Mouse (Mus musculus) intestine, postnatal 0 days (tissue): Measurements from ENCODE around the gene Lrrc15. TPM values are rescaled to one million over a fixed set of nuclear protein-coding genes. Genes with fewer than 3 reads are reported as not detected.

Experiments
- ATAC-seq: fragments of 200-750 bp; cut with Nextera tagmentation; 2 replicates; pipeline ENCODE4 v1.8.0; 2017; ENCODE audit warnings: mild to moderate bottlenecking, moderate TSS enrichment, moderate library complexity
- H3K27ac ChIP-seq: fragments of 300-500 bp; sonication (generic); 2 replicates; pipeline ENCODE4 v1.5.1; 2014; ENCODE audit warnings: mild to moderate bottlenecking, low read depth, low read length, moderate library complexity
- H3K27me3 ChIP-seq: fragments of 300-500 bp; sonication (generic); replicated peaks from 2 replicates; pipeline ENCODE4 v1.6.1; 2014; ENCODE audit warnings: low read length, mixed read lengths; ENCODE audit not compliant: control insufficient read depth, insufficient read depth
- H3K36me3 ChIP-seq: fragments of 300-500 bp; sonication (generic); 2 replicates; pipeline ENCODE4 v1.6.1; 2014; ENCODE audit warnings: mild to moderate bottlenecking, moderate library complexity; ENCODE audit not compliant: control insufficient read depth, insufficient read depth
- H3K4me1 ChIP-seq: fragments of 300-500 bp; sonication (generic); replicated peaks from 2 replicates; pipeline ENCODE4 v1.6.1; 2014; ENCODE audit warnings: antibody characterized with exemption, low read length, mixed read lengths; ENCODE audit not compliant: control insufficient read depth, insufficient read depth
- H3K4me2 ChIP-seq: fragments of 300-500 bp; sonication (generic); replicated peaks from 2 replicates; pipeline ENCODE4 v1.6.1; 2014; ENCODE audit warnings: low read depth, mild to moderate bottlenecking, moderate library complexity
- H3K4me3 ChIP-seq: fragments of 300-500 bp; sonication (generic); 2 replicates; pipeline ENCODE4 v1.5.1; 2014; ENCODE audit warnings: low read depth, low read length
- H3K9ac ChIP-seq: fragments of 300-500 bp; sonication (generic); 2 replicates; pipeline ENCODE4 v1.6.1; 2014; ENCODE audit warnings: mild to moderate bottlenecking, low read depth, low read length
- H3K9me3 ChIP-seq: fragments of 300-500 bp; sonication (generic); 2 replicates; pipeline ENCODE4 v1.6.1; 2016; ENCODE audit warnings: mixed run types; ENCODE audit not compliant: control insufficient read depth
- CTCF ChIP-seq: sonication (generic); IDR thresholded peaks from 2 replicates; pipeline ENCODE4 v1.5.1; 2016; ENCODE audit warnings: low read depth, mild to moderate bottlenecking, control low read depth, antibody characterized with exemption, moderate library complexity
- WGBS: fragments of 180-500 bp; shearing (Covaris S2); extraction: QIAGEN DNeasy Blood & Tissue Kit; methylation state at CpG from one replicate; pipeline ENCODE4 v1.1.7; 2014; 5-methylcytosine and 5-hydroxymethylcytosine counted together
- polyA plus RNA-seq: library from polyadenylated mRNA; unstranded; fragments of >200 nt; fragmentation: Nextera tagmentation; extraction: Ambion mirVana; gene quantifications from 2 replicates; pipeline ENCODE4 v1.2.1, GENCODE M21; 2015

The Lrrc15 gene
- polyA plus RNA-seq, 1 experiment from 2014 or later, result 0.30 TPM

DNA sequence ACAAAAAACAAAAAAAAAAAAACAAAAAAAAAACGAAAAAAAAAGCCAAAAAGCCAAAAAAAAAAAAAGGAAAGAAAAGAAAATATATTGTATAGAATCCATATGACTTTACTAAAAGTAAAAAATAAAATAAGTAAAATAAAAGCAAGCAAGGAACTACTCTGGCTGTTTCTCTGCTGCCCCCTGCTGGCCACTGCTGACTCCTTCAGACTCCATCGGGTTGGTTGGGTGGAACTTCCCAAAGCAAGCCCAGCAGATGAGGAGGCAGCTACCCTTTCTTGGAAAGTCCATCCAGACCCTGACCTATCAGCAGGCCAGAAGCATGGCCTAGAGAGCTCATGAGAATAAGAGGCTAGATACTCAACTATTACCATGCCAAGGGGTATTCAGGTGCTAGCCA, 20.4 kb downstream of the Lrrc15 start:
- no peak for ATAC-seq
- no peaks in the 10 kb centered on the region for H3K27me3 ChIP-seq
- H3K9ac ChIP-seq, result no peak overlapping the region
- peak; percentile 87 for TF ChIP-seq CTCF
- no peaks in the 10 kb centered on the region for H3K9me3 ChIP-seq
- no peaks in the 10 kb centered on the region for H3K4me1 ChIP-seq
- no peaks in the 10 kb centered on the region for H3K36me3 ChIP-seq
- no peak overlapping the region for H3K4me2 ChIP-seq
- WGBS, result 2% methylated on average over 2 of the region's 2 CpGs
- no peak overlapping the region for H3K4me3 ChIP-seq
- no peak overlapping the region for H3K27ac ChIP-seq

- H3K9me3 ChIP-seq, result no peaks in the 10 kb centered on the region
- no peak overlapping the region for H3K27ac ChIP-seq
- H3K4me2 ChIP-seq, result no peak overlapping the region
- H3K27me3 ChIP-seq, result no peaks in the 10 kb centered on the region
- no peaks in the 10 kb centered on the region for H3K36me3 ChIP-seq
- H3K9ac ChIP-seq, result no peak overlapping the region
- no peaks in the 10 kb centered on the region for H3K4me1 ChIP-seq
- no peak for ATAC-seq
- 84% methylated on average over 10 of the region's 10 CpGs for WGBS
- no peak overlapping the region for H3K4me3 ChIP-seq
- TF ChIP-seq CTCF, result no peak
Measured at GRCm38 (mm10) chr16:30262157-30262556, 20.9 kb downstream of the Lrrc15 start.

GRCm38 (mm10) chr16:30261341-30261740, 21.7 kb downstream of the Lrrc15 start:
- no peaks in the 10 kb centered on the region for H3K36me3 ChIP-seq
- H3K4me3 ChIP-seq, result no peak overlapping the region
- TF ChIP-seq CTCF, result no peak
- H3K27ac ChIP-seq, result no peak overlapping the region
- H3K9me3 ChIP-seq, result no peaks in the 10 kb centered on the region
- H3K9ac ChIP-seq, result no peak overlapping the region
- no peak overlapping the region for H3K4me2 ChIP-seq
- no peak for ATAC-seq
- no peaks in the 10 kb centered on the region for H3K4me1 ChIP-seq
- no peaks in the 10 kb centered on the region for H3K27me3 ChIP-seq
- WGBS, result 88% methylated on average over 9 of the region's 9 CpGs

- no peaks in the 10 kb centered on the region for H3K9me3 ChIP-seq
- H3K4me1 ChIP-seq, result no peaks in the 10 kb centered on the region
- H3K27me3 ChIP-seq, result no peaks in the 10 kb centered on the region
- H3K9ac ChIP-seq, result no peak overlapping the region
- no peak overlapping the region for H3K4me3 ChIP-seq
- no peak overlapping the region for H3K27ac ChIP-seq
- ATAC-seq, result no peak
- WGBS, result 87% methylated on average over 15 of the region's 15 CpGs
- H3K4me2 ChIP-seq, result no peak overlapping the region
- no peaks in the 10 kb centered on the region for H3K36me3 ChIP-seq
- TF ChIP-seq CTCF, result no peak
Measured at GRCm38 (mm10) chr16:30260012-30260635, 22.9 kb downstream of the Lrrc15 start.

DNA sequence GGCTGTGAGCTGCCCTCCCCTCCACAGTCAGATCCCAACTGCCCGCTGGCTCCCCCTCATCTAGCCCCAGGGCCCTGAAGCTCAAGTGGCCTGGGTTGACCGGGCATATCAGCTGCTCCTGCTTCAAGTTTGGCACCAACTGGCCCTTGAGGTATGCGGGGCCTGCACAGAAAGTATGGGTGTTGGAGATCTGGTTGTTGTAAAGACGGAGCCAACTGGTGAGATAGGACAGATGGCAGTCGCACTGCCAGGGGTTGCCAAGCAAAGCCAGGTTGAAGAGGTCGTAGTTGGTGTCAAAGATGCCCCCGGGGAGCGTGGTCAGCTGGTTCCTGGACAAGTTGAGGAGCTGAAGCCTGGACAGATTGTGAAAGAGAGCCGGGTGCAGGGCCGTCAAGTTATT, 23.6 kb downstream of the Lrrc15 start:
- WGBS, result 86% methylated on average over 10 of the region's 10 CpGs
- H3K4me3 ChIP-seq, result no peak overlapping the region
- no peaks in the 10 kb centered on the region for H3K36me3 ChIP-seq
- no peaks in the 10 kb centered on the region for H3K4me1 ChIP-seq
- H3K4me2 ChIP-seq, result no peak overlapping the region
- H3K27me3 ChIP-seq, result no peaks in the 10 kb centered on the region
- H3K9ac ChIP-seq, result no peak overlapping the region
- no peaks in the 10 kb centered on the region for H3K9me3 ChIP-seq
- TF ChIP-seq CTCF, result no peak
- ATAC-seq, result no peak
- H3K27ac ChIP-seq, result no peak overlapping the region

- H3K4me3 ChIP-seq, result no peak overlapping the region
- no peaks in the 10 kb centered on the region for H3K36me3 ChIP-seq
- H3K9ac ChIP-seq, result no peak overlapping the region
- no peaks in the 10 kb centered on the region for H3K4me1 ChIP-seq
- H3K9me3 ChIP-seq, result no peaks in the 10 kb centered on the region
- no peak for ATAC-seq
- no peak for TF ChIP-seq CTCF
- no peak overlapping the region for H3K27ac ChIP-seq
- 77% methylated on average over 7 of the region's 7 CpGs for WGBS
- no peaks in the 10 kb centered on the region for H3K27me3 ChIP-seq
- no peak overlapping the region for H3K4me2 ChIP-seq
Measured at GRCm38 (mm10) chr16:30258441-30258840, 24.6 kb downstream of the Lrrc15 start.

GRCm38 (mm10) chr16:30257718-30258117, 25.3 kb downstream of the Lrrc15 start:
- ATAC-seq, result no peak
- no peak overlapping the region for H3K4me3 ChIP-seq
- H3K9ac ChIP-seq, result no peak overlapping the region
- TF ChIP-seq CTCF, result no peak
- no peak overlapping the region for H3K27ac ChIP-seq
- no peaks in the 10 kb centered on the region for H3K36me3 ChIP-seq
- no peak overlapping the region for H3K4me2 ChIP-seq
- no peaks in the 10 kb centered on the region for H3K9me3 ChIP-seq
- 55% methylated on average over 9 of the region's 9 CpGs for WGBS
- H3K27me3 ChIP-seq, result no peaks in the 10 kb centered on the region
- H3K4me1 ChIP-seq, result no peaks in the 10 kb centered on the region
